Mouse (Mus musculus) cerebellum, adult 2 months (tissue): ENCODE measurements around the gene Ccdc73.

Source experiments
- CTCF ChIP-seq: fragments of 200-500 bp; IDR thresholded peaks from 2 replicates; pipeline ENCODE4 v1.5.1; 2011; ENCODE audit warnings: low read depth, mild to moderate bottlenecking, control low read depth, low read length, moderate library complexity, borderline replicate concordance; ENCODE audit not compliant: insufficient read depth
- POLR2A ChIP-seq: fragments of 200-500 bp; IDR thresholded peaks from 2 replicates; pipeline ENCODE4 v1.6.1; 2011; ENCODE audit warnings: low read length, control low read depth, borderline replicate concordance; ENCODE audit not compliant: insufficient read depth

- TF ChIP-seq POLR2A: no peak
- no peak for TF ChIP-seq CTCF
Observed at GRCm38 (mm10) chr2:104842559-104842958, 25.0 kb upstream of the Ccdc73 start.
